ENCODE assay signal across 8 mouse cellular contexts in genomic region chr9:46061696-46062425, GRCm38 (mm10). TPM values are rescaled to one million over a fixed set of nuclear protein-coding genes. Genes with fewer than 3 reads are reported as not detected.
DNase-seq lines count a peak whose midpoint lies in the region; ATAC-seq lines count a peak whose summit lies in the region.

No protein-coding gene starts in this region.

- peak; percentile 58 to 68 for DNase-seq in heart, adult 18-20 months
- no peak for DNase-seq in heart, postnatal 4 days
- DNase-seq in 416B (ENCODE audit: low read depth) = peak; percentile 55
- peak; percentile 53 to 61 for DNase-seq in cerebellum, postnatal 25 days
- DNase-seq in left cerebral cortex, postnatal 10 days (ENCODE audit: extremely low spot score in 1 of 2, low spot score in 2 of 2) = peak; percentile 22 to 57
- no peak for DNase-seq in testis, postnatal 14 days (ENCODE audit: low spot score)

- H3K27ac ChIP-seq in hindbrain, embryonic 12.5 days = no peak overlapping the region
- no peak overlapping the region for H3K27ac ChIP-seq in hindbrain, embryonic 16.5 days (ENCODE audit: low read depth, low read length)

- H3K4me3 ChIP-seq in hindbrain, embryonic 12.5 days = no peak overlapping the region
- no peak overlapping the region for H3K4me3 ChIP-seq in hindbrain, embryonic 16.5 days (ENCODE audit: low read length)

- intact Hi-C loops in left cerebral cortex, postnatal 10 days (cut with DNase I) = no loop called here

- WGBS in hindbrain, embryonic 12.5 days = 70% methylated on average over 9 of the region's 9 CpGs
- WGBS in hindbrain, embryonic 16.5 days = 71% methylated on average over 9 of the region's 9 CpGs

- peaks cover 10% of the 10 kb centered on the region for H3K4me1 ChIP-seq in hindbrain, embryonic 12.5 days
- no peaks in the 10 kb centered on the region for H3K4me1 ChIP-seq in hindbrain, embryonic 16.5 days (ENCODE audit: control insufficient read depth, insufficient read depth, low read depth, low read length)

- H3K36me3 ChIP-seq in hindbrain, embryonic 12.5 days = 0 out of 2 replicates have a peak, but pooled peaks cover 3% of the 10 kb centered on the region
- H3K36me3 ChIP-seq in hindbrain, embryonic 16.5 days (ENCODE audit: control insufficient read depth, insufficient read depth, low read length) = no peaks in the 10 kb centered on the region

- no peak overlapping the region for H3K9ac ChIP-seq in hindbrain, embryonic 12.5 days
- H3K9ac ChIP-seq in hindbrain, embryonic 16.5 days (ENCODE audit: low read depth, low read length) = no peak overlapping the region

- no peaks in the 10 kb centered on the region for H3K27me3 ChIP-seq in hindbrain, embryonic 12.5 days
- H3K27me3 ChIP-seq in hindbrain, embryonic 16.5 days (replicated peaks; ENCODE audit: control insufficient read depth, insufficient read depth, low read length) = no peaks in the 10 kb centered on the region

- H3K9me3 ChIP-seq in hindbrain, embryonic 12.5 days (replicated peaks) = no peaks in the 10 kb centered on the region
- no peaks in the 10 kb centered on the region for H3K9me3 ChIP-seq in hindbrain, embryonic 16.5 days (ENCODE audit: control insufficient read depth, low read length)

- ATAC-seq in hindbrain, embryonic 12.5 days (ENCODE audit: low FRiP score) = no peak
- ATAC-seq in hindbrain, embryonic 16.5 days = no peak

- no peak overlapping the region for H3K4me2 ChIP-seq in hindbrain, embryonic 12.5 days (replicated peaks)
- no peak overlapping the region for H3K4me2 ChIP-seq in hindbrain, embryonic 16.5 days (ENCODE audit: low read length)

RNA-seq across cellular contexts. Expression of gene Sik3, which starts 49.2 kb away (rescaled TPM):
- total RNA-seq in heart, adult 18-20 months (2021) = 10 to 100 TPM; 67.9 to 69.1 TPM
- 10 to 100 TPM; 64.6 to 66.9 TPM for total RNA-seq in heart, postnatal 4 days (2021)
- total RNA-seq in left cerebral cortex, postnatal 10 days (2021) = 10 to 100 TPM; 77.0 to 82.3 TPM
- 13.9 and 14.7 TPM in 2 replicates for polyA plus RNA-seq in hindbrain, embryonic 12.5 days (2016; fragmentation: Nextera tagmentation; extraction: Ambion mirVana)
- polyA plus RNA-seq in hindbrain, embryonic 16.5 days (2015; fragmentation: Nextera tagmentation; extraction: Ambion mirVana) = 5.2 and 5.7 TPM in 2 replicates

RNA-seq across cellular contexts. Expression of gene Pafah1b2, which starts 49.4 kb away (rescaled TPM):
- total RNA-seq in heart, adult 18-20 months (2021) = 10 to 100 TPM; 52.3 to 58.0 TPM
- total RNA-seq in heart, postnatal 4 days (2021) = 100 to 1,000 TPM; 104 TPM
- total RNA-seq in left cerebral cortex, postnatal 10 days (2021) = 100 to 1,000 TPM; 223 to 224 TPM
- 290 and 303 TPM in 2 replicates for polyA plus RNA-seq in hindbrain, embryonic 12.5 days (2016; fragmentation: Nextera tagmentation; extraction: Ambion mirVana)
- polyA plus RNA-seq in hindbrain, embryonic 16.5 days (2015; fragmentation: Nextera tagmentation; extraction: Ambion mirVana) = 263 and 279 TPM in 2 replicates

Comparison
In these comparisons a context has a peak if more than half of its experiments do, and no peak if none do; other contexts are left out.
1. DNase-seq: peak in heart, adult 18-20 months (2 of 2), 416B (single experiment), cerebellum, postnatal 25 days (2 of 2) and left cerebral cortex, postnatal 10 days (2 of 2); none in heart, postnatal 4 days (single experiment) and testis, postnatal 14 days (single experiment).